Mouse (Mus musculus) limb, embryonic 14.5 days (tissue): ENCODE measurements around the gene Cep250. TPM values are rescaled to one million over a fixed set of nuclear protein-coding genes. Genes with fewer than 3 reads are reported as not detected.

Experiments used
- ATAC-seq: fragments of 200-750 bp; cut with Nextera tagmentation; 2 replicates; pipeline ENCODE4 v1.8.0; 2017; ENCODE audit warnings: low read depth, moderate number of reproducible peaks, moderate TSS enrichment; ENCODE audit not compliant: low FRiP score
- DNase-seq: peaks from one replicate; pipeline ENCODE4 v3.0.0-alpha.2; 2015; ENCODE audit warnings: low spot score
- H3K27ac ChIP-seq: fragments of 300-500 bp; sonication (generic); replicated peaks from 2 replicates; pipeline ENCODE4 v1.5.1; 2014; ENCODE audit warnings: low read depth, mild to moderate bottlenecking, low read length, moderate library complexity, mixed read lengths
- H3K27me3 ChIP-seq: fragments of 300-500 bp; sonication (generic); 2 replicates; pipeline ENCODE4 v1.6.1; 2014; ENCODE audit warnings: low read length, mixed read lengths; ENCODE audit not compliant: control insufficient read depth, insufficient read depth
- H3K36me3 ChIP-seq: fragments of 300-500 bp; sonication (generic); 2 replicates; pipeline ENCODE4 v1.6.1; 2014; ENCODE audit warnings: mild to moderate bottlenecking, low read length, moderate library complexity, mixed read lengths; ENCODE audit not compliant: control insufficient read depth, insufficient read depth
- H3K4me1 ChIP-seq: fragments of 300-500 bp; sonication (generic); 2 replicates; pipeline ENCODE4 v1.6.1; 2014; ENCODE audit warnings: antibody characterized with exemption, low read length, mixed read lengths; ENCODE audit not compliant: control insufficient read depth, insufficient read depth
- H3K4me2 ChIP-seq: fragments of 300-500 bp; sonication (generic); replicated peaks from 2 replicates; pipeline ENCODE4 v1.6.1; 2014; ENCODE audit warnings: low read depth, mild to moderate bottlenecking, low read length, moderate library complexity; ENCODE audit not compliant: severe bottlenecking
- H3K4me3 ChIP-seq: fragments of 300-500 bp; sonication (generic); replicated peaks from 2 replicates; pipeline ENCODE4 v1.5.1; 2014; ENCODE audit warnings: low read length
- H3K9ac ChIP-seq: fragments of 300-500 bp; sonication (generic); 2 replicates; pipeline ENCODE4 v1.6.1; 2014; ENCODE audit warnings: mild to moderate bottlenecking, low read depth, low read length, moderate library complexity; ENCODE audit not compliant: severe bottlenecking
- H3K9me3 ChIP-seq: fragments of 300-500 bp; sonication (generic); 2 replicates; pipeline ENCODE4 v1.6.1; 2016; ENCODE audit warnings: low read length; ENCODE audit not compliant: control insufficient read depth
- POLR2A ChIP-seq: fragments of 200-500 bp; IDR thresholded peaks from 2 replicates; pipeline ENCODE4 v1.8.0; 2012; ENCODE audit warnings: inconsistent platforms, mild to moderate bottlenecking, moderate library complexity, borderline replicate concordance; ENCODE audit not compliant: insufficient read depth, insufficient read length; ENCODE audit errors: extremely low read depth
- WGBS: fragments of 180-500 bp; shearing (Covaris S2); extraction: QIAGEN DNeasy Blood & Tissue Kit; methylation state at CpG from one replicate; pipeline ENCODE4 v1.1.7; 2014; 5-methylcytosine and 5-hydroxymethylcytosine counted together
- polyA plus RNA-seq, 2 experiments: library from polyadenylated mRNA; depleted of rRNA in 1 of 2; stranded (reverse) in 1 of 2; unstranded in 1 of 2; fragments of >200 nt; fragmentation: Nextera tagmentation in 1 of 2; extraction: Ambion mirVana in 1 of 2; gene quantifications; 2 replicates each; pipeline versions ENCODE4 v1.2.1 to v1.2.3; 2012 to 2014

The Cep250 gene
- polyA plus RNA-seq, 2 experiments = 19.4 to 31.3 TPM

DNA sequence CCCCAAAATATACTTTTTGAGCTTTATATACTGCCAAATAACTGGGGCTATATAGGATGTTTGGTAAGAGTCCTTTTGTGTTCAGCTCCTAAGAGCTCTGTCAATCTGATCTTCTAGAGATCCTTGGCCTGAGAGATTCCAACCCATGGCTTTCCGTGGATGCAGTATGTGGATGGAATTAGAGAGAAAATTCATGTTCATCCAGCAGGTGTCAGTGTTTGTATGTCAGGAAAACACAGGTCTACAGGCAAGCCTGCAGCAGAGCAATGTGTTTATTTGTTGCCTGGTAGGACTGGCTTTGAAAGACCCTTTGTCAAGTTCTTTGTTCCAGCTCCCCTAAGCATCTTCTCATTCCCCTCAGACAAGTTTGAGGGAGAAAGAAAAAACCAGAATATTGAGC lies 6.7 kb downstream of the Cep250 start:
- Histone ChIP-seq H3K4me3 (no peak overlapping the region), H3K27ac (no peak overlapping the region), H3K4me1 (no peaks in the 10 kb centered on the region), H3K36me3 (peaks cover 62% of the 10 kb centered on the region), H3K9ac (no peak overlapping the region), H3K27me3 (no peaks in the 10 kb centered on the region), H3K9me3 (no peaks in the 10 kb centered on the region), H3K4me2 (no peak overlapping the region)
- no peak for TF ChIP-seq POLR2A
- ATAC-seq (no peak), DNase-seq (peak; percentile 44)
- 52% methylated on average over 1 of the region's 1 CpGs for WGBS

DNA sequence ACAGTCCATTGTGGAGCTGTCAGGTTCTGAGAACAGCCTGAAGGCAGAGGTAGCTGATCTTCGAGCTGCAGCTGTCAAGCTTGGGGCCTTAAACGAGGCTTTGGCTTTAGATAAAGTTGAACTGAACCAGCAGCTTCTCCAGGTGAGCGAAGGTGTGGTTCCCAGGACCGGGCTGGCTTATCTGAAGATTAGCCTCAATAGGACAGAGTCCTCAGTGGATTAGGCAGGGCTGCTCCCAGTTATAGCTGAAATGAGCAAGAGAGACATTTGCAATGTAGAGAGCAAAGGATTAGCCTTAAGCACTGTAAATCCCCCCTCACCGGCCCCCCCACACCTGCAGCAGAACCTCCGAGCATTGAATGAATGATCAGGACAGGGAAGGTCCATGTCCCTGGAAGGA lies 17.1 kb downstream of the Cep250 start:
- Histone ChIP-seq H3K4me1 (no peaks in the 10 kb centered on the region), H3K9ac (no peak overlapping the region), H3K27me3 (no peaks in the 10 kb centered on the region), H3K9me3 (no peaks in the 10 kb centered on the region), H3K4me3 (no peak overlapping the region), H3K4me2 (no peak overlapping the region), H3K36me3 (peaks cover 91% of the 10 kb centered on the region), H3K27ac (no peak overlapping the region)
- 84% methylated on average over 6 of the region's 6 CpGs for WGBS
- no peak for ATAC-seq
- DNase-seq = no peak
- TF ChIP-seq POLR2A = no peak

DNA sequence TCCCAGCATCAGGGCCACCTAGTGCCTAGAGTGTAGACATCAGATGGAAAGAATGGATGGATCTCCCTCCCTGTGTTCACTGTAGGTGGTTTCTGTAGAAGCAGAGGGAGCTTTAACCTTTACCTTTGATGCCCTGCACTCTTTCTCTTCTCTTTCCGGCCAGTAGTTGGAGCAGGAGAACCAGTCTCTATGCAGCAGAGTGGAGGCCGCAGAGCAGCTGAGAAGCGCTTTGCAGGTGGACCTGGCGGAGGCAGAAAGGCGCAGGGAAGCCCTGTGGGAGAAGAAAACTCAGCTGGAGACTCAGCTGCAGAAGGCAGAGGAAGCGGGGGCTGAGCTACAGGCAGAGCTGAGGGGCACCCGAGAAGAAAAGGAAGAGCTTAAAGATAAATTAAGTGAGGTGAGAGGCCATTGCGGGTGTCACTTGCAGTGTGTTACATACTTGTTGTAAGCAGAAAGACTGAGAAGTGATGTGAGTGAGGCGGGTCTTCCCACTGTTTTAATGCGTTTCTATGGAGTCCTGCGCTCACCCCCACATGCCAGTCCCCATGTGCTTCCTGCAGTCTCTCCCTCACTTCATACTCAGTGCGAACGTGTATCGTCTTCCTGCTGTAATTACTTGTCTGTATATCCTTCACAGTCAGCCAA lies 18.0 kb downstream of the Cep250 start:
- no peak for ATAC-seq
- no peak for TF ChIP-seq POLR2A
- Histone ChIP-seq H3K4me1 (no peaks in the 10 kb centered on the region), H3K27ac (no peak overlapping the region), H3K36me3 (peaks cover 90% of the 10 kb centered on the region), H3K9me3 (no peaks in the 10 kb centered on the region), H3K4me3 (no peak overlapping the region), H3K27me3 (no peaks in the 10 kb centered on the region), H3K9ac (no peak overlapping the region), H3K4me2 (no peak overlapping the region)
- DNase-seq = no peak
- 83% methylated on average over 14 of the region's 14 CpGs for WGBS

- H3K4me3 ChIP-seq = no peak overlapping the region
- no peak for TF ChIP-seq POLR2A
- ATAC-seq = no peak
- H3K36me3 ChIP-seq = peaks cover 91% of the 10 kb centered on the region
- H3K27me3 ChIP-seq = no peaks in the 10 kb centered on the region
- no peak overlapping the region for H3K27ac ChIP-seq
- no peak overlapping the region for H3K4me2 ChIP-seq
- whole genome bisulfite sequencing = 75% methylated on average over 5 of the region's 5 CpGs
- H3K4me1 ChIP-seq = no peaks in the 10 kb centered on the region
- no peak overlapping the region for H3K9ac ChIP-seq
- no peaks in the 10 kb centered on the region for H3K9me3 ChIP-seq
- DNase-seq = no peak
These were observed 23.2 kb downstream of the Cep250 start for GRCm38 (mm10) chr2:155979328-155979991.

GRCm38 (mm10) chr2:155985776-155986175 lies 29.5 kb downstream of the Cep250 start:
- no peak overlapping the region for H3K27ac ChIP-seq
- WGBS = 83% methylated on average over 7 of the region's 7 CpGs
- ATAC-seq (no peak), DNase-seq (no peak)
- no peaks in the 10 kb centered on the region for H3K9me3 ChIP-seq
- no peak overlapping the region for H3K4me3 ChIP-seq
- no peaks in the 10 kb centered on the region for H3K4me1 ChIP-seq
- no peaks in the 10 kb centered on the region for H3K27me3 ChIP-seq
- H3K9ac ChIP-seq = no peak overlapping the region
- H3K36me3 ChIP-seq = peaks cover 98% of the 10 kb centered on the region
- TF ChIP-seq POLR2A = no peak
- H3K4me2 ChIP-seq = no peak overlapping the region
